Mouse (Mus musculus) MEL (cell line): ENCODE measurements around the gene Tmem181a.
"Not testable (repeated sequence)": the region's sequence is repeated elsewhere in the genome, so short reads cannot be mapped to it uniquely, and the experiment has no call there.

Experiments
- CTCF ChIP-seq, 3 experiments: IDR thresholded peaks in 2 of 3; conservative IDR thresholded peaks in 1 of 3; 2 replicates each; pipeline ENCODE4 v1.5.1; 2011 to 2012; ENCODE audit warnings: low read length in 3 of 3, low read depth in 2 of 3, mild to moderate bottlenecking in 2 of 3, improper control_type of control experiment in 1 of 3, inconsistent platforms in 1 of 3, mixed read lengths in 1 of 3, moderate library complexity in 1 of 3; ENCODE audit not compliant: control insufficient read depth in 1 of 3, insufficient read depth in 1 of 3, poor library complexity in 1 of 3, severe bottlenecking in 1 of 3
- EP300 ChIP-seq, 2 experiments: IDR thresholded peaks; 2 replicates each; pipeline ENCODE4 v1.6.1; 2011; ENCODE audit warnings: improper control_type of control experiment in 2 of 2, low read length in 2 of 2, low read depth in 1 of 2, mild to moderate bottlenecking in 1 of 2
- HCFC1 ChIP-seq: IDR thresholded peaks from 2 replicates; pipeline ENCODE4 v1.6.1; 2012; ENCODE audit warnings: low read depth, mild to moderate bottlenecking, inconsistent platforms, low read length, improper control_type of control experiment, moderate library complexity
- MAX ChIP-seq: IDR thresholded peaks from 2 replicates; pipeline ENCODE4 v1.6.1; 2011; ENCODE audit warnings: low read length, improper control_type of control experiment
- MEF2A ChIP-seq: IDR thresholded peaks from 2 replicates; pipeline ENCODE4 v1.6.1; 2014; ENCODE audit warnings: low read depth, mild to moderate bottlenecking, inconsistent platforms, low read length, improper control_type of control experiment; ENCODE audit not compliant: poor library complexity, insufficient replicate concordance, severe bottlenecking; ENCODE audit errors: extremely low read depth
- POLR2AphosphoS2 ChIP-seq: IDR thresholded peaks from 2 replicates; pipeline ENCODE4 v1.6.1; 2011; ENCODE audit warnings: low read length, improper control_type of control experiment
- POLR2AphosphoS5 ChIP-seq: IDR thresholded peaks from 2 replicates; pipeline ENCODE4 v1.6.1; 2012; ENCODE audit warnings: low read depth, borderline replicate concordance, mild to moderate bottlenecking, inconsistent platforms, low read length, moderate library complexity, mixed read lengths
- SIN3A ChIP-seq: IDR thresholded peaks from 2 replicates; pipeline ENCODE4 v1.6.1; 2012; ENCODE audit warnings: low read length, improper control_type of control experiment, inconsistent platforms
- SMC3 ChIP-seq: IDR thresholded peaks from 2 replicates; pipeline ENCODE4 v1.6.1; 2011; ENCODE audit warnings: low read depth, low read length, improper control_type of control experiment
- USF1 ChIP-seq: IDR thresholded peaks from 2 replicates; pipeline ENCODE4 v1.6.1; 2014; ENCODE audit warnings: low read depth, mild to moderate bottlenecking, inconsistent platforms, low read length, improper control_type of control experiment, moderate library complexity

GRCm38 (mm10) chr17:6355256-6355655 is 98.6 kb downstream of the Tmem181a start:
- TF ChIP-seq SMC3; POLR2AphosphoS5; CTCF (IDR thresholded peaks at IDR 0.05 in 2 of 3, conservative IDR thresholded peaks at IDR 0.05 in 1 of 3; ENCODE audit: control insufficient read depth in 1 of 3, insufficient read depth in 1 of 3, low read depth in 2 of 3, low read length in 3 of 3, poor library complexity in 1 of 3, severe bottlenecking in 1 of 3); POLR2AphosphoS2; MAX; EP300 (IDR thresholded peaks at IDR 0.05; ENCODE audit: low read depth in 1 of 2, low read length in 2 of 2); MEF2A; SIN3A; USF1; HCFC1: not testable (repeated sequence)
